Mouse (Mus musculus) heart, adult 2 months (tissue): Measurements from ENCODE around the gene Nr1h4. TPM values are rescaled to one million over a fixed set of nuclear protein-coding genes. Genes with fewer than 3 reads are reported as not detected.

Experiments used
- DNase-seq, 2 experiments: peaks; one replicate each; pipeline ENCODE4 v3.0.0; 2021
- H3K27ac ChIP-seq: fragments of 200-600 bp; 2 replicates; pipeline ENCODE4 v1.8.1; 2022
- H3K27me3 ChIP-seq: fragments of 200-500 bp; 2 replicates; pipeline ENCODE4 v1.6.1; 2012; ENCODE audit warnings: mild to moderate bottlenecking, low read length, inconsistent platforms, mixed read lengths; ENCODE audit not compliant: control insufficient read depth, insufficient read depth
- H3K36me3 ChIP-seq: fragments of 200-500 bp; 2 replicates; pipeline ENCODE4 v1.6.1; 2012; ENCODE audit warnings: low read length, inconsistent platforms; ENCODE audit not compliant: control insufficient read depth, insufficient read depth
- H3K4me1 ChIP-seq: fragments of 200-500 bp; 2 replicates; pipeline ENCODE4 v1.6.1; 2011; ENCODE audit warnings: low read length; ENCODE audit not compliant: control insufficient read depth, insufficient read depth
- H3K4me3 ChIP-seq: fragments of 200-600 bp; 2 replicates; pipeline ENCODE4 v1.8.1; 2022
- H3K79me2 ChIP-seq: fragments of 200-500 bp; replicated peaks from 2 replicates; pipeline ENCODE4 v1.6.1; 2012; ENCODE audit warnings: mild to moderate bottlenecking, inconsistent platforms, low read length, moderate library complexity, mixed read lengths; ENCODE audit not compliant: control insufficient read depth, insufficient read depth
- H3K9ac ChIP-seq: fragments of 200-500 bp; 2 replicates; pipeline ENCODE4 v1.6.1; 2012; ENCODE audit warnings: low read depth, mild to moderate bottlenecking, control low read depth, inconsistent platforms, low read length, mixed read lengths
- CTCF ChIP-seq: fragments of 200-600 bp; IDR thresholded peaks from 2 replicates; pipeline ENCODE4 v1.8.1; 2022; ENCODE audit warnings: antibody characterized with exemption, mild to moderate bottlenecking, moderate library complexity
- EP300 ChIP-seq: fragments of 200-500 bp; IDR thresholded peaks from 2 replicates; pipeline ENCODE4 v1.6.1; 2011; ENCODE audit warnings: low read depth, low read length, control low read depth; ENCODE audit not compliant: insufficient read depth
- POLR2A ChIP-seq: fragments of 200-500 bp; IDR thresholded peaks from 2 replicates; pipeline ENCODE4 v1.6.1; 2011; ENCODE audit warnings: mild to moderate bottlenecking, low read depth, low read length, control low read depth; ENCODE audit not compliant: insufficient read depth
- WGBS: fragments of 180-500 bp; shearing (Covaris S2); methylation state at CpG from one replicate; pipeline ENCODE4 v1.1.7; 2018; 5-methylcytosine and 5-hydroxymethylcytosine counted together
- intact Hi-C: fragments of 180-260 bp; cut with DNase I; formaldehyde crosslinking; loops from one replicate; pipeline ENCODE4 v1.15.1; 2025
- polyA plus RNA-seq: library from polyadenylated mRNA; depleted of rRNA; stranded (reverse); fragments of >200 nt; gene quantifications from 2 replicates; pipeline ENCODE4 v1.2.3, GENCODE M21; 2012
- total RNA-seq, 2 experiments: library from RNA; stranded (reverse); gene quantifications; 2 replicates each; pipeline ENCODE4 v1.2.3; 2021

Nr1h4 gene
- total and polyA plus RNA-seq, 3 experiments: 0.20 to 0.48 (median 0.23) TPM

DNA sequence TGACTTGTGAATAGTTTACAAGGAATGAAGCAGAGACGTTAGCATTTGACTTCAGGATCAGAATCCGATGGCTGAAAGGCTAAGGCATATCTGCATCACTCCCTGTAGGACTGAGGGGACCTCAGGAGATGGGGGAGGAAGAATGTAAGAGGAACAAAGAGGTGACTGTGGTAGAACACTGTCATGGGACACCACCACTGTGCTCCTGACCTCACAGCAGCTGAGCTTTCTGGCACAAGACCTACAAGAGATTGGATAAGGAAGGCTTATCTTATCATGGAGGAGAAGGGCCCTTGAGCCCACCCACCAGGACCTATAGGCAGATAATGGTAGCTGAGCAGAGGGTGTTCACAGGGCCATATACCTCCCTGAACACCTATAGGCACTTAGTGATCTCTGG, 24.8 kb downstream of the Nr1h4 start:
- Histone ChIP-seq H3K4me3 (no peak overlapping the region), H3K27ac (no peak overlapping the region), H3K79me2 (no peaks in the 10 kb centered on the region), H3K9ac (no peak overlapping the region), H3K27me3 (no peaks in the 10 kb centered on the region; the same call in 1 of the 2 replicates), H3K4me1 (no peaks in the 10 kb centered on the region), H3K36me3 (no peaks in the 10 kb centered on the region)
- no peak for DNase-seq
- WGBS: 67% methylated on average over 2 of the region's 2 CpGs
- no peak for TF ChIP-seq POLR2A
- TF ChIP-seq CTCF: no peak
- no peak for TF ChIP-seq EP300
- intact Hi-C loops: no loop called here

DNA sequence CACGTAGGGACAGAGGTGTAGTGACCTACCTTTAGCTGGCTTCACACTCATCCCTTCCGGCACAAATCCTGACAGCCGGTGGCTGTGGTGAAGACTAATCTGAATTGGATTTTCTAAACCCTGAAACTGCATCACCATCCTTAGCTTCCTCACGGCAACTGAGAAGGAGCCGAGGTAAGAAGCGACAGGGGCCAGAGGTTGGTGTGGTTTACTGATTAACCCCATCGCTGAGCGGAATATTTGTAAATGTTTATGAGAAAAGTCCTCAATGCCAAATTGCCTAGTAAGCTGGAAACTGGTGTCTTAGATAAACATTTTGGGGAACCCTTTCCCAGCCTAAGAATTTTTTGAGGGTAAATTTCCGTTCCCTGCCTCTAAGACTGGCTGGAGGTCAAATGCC, 26.9 kb downstream of the Nr1h4 start:
- H3K27me3 ChIP-seq: no peaks in the 10 kb centered on the region; the same call in 1 of the 2 replicates
- H3K36me3 ChIP-seq: no peaks in the 10 kb centered on the region
- no peak for DNase-seq
- H3K9ac ChIP-seq: no peak overlapping the region
- no peaks in the 10 kb centered on the region for H3K79me2 ChIP-seq
- no peaks in the 10 kb centered on the region for H3K4me1 ChIP-seq
- TF ChIP-seq CTCF (no peak), POLR2A (no peak), EP300 (no peak)
- intact Hi-C loops: no loop called here
- no peak overlapping the region for H3K4me3 ChIP-seq
- H3K27ac ChIP-seq: no peak overlapping the region
- WGBS: 92% methylated on average over 9 of the region's 9 CpGs

DNA sequence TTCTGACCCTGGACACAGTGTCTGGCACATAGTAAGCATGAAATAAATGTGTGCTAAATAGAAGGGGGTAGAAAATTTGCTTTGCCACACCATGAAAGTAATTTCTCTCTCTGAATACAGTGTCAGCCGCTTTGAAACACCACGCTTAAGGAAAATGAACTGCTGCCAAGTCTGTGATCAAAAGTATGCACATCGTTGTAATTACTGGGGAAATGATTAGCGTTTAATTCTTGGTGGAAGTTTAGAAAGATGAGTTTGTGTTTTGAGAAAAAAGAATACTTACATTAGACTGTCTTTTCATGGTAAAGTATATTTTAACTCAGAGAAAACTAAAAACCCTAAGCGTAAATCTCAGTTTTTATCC, 27.8 kb downstream of the Nr1h4 start:
- TF ChIP-seq EP300 (no peak), CTCF (no peak), POLR2A (no peak)
- 70% methylated on average over 5 of the region's 5 CpGs for WGBS
- Histone ChIP-seq H3K27ac (no peak overlapping the region), H3K36me3 (no peaks in the 10 kb centered on the region), H3K4me3 (no peak overlapping the region), H3K9ac (no peak overlapping the region), H3K4me1 (no peaks in the 10 kb centered on the region), H3K79me2 (no peaks in the 10 kb centered on the region), H3K27me3 (no peaks in the 10 kb centered on the region; the same call in 1 of the 2 replicates)
- intact Hi-C loops: no loop called here
- DNase-seq: no peak

DNA sequence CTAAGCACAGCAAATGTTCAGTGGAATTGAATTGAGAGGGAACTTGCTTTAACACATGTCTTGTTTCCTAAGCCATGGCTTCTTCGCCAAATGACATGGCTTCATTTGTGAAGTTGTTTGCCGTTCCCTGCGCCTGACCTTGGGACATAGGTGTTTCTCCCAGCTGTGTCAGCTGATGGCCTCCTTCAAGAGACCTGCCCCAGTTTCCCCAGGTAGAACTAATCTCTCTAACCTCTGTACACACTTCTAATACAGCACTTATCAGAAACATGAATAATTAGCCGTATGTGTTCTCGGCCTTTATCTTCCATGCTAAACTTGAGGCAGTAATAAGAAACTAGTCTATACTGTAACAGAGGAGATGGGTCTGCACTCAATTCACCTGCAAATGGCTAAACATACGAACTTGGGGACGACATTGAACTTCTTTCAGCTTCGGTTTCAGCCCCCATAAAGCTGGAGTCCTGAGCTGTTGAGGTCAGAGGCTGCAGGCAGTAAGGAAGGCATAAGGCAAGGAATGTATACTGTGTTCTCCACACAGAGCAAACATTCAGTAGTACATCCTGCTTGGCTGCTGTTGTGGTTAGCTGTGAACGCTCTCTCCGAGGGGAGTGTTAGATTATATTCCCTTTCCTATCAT, 28.3 kb downstream of the Nr1h4 start:
- WGBS: 81% methylated on average over 10 of the region's 10 CpGs
- no peak overlapping the region for H3K4me3 ChIP-seq
- no peaks in the 10 kb centered on the region for H3K4me1 ChIP-seq
- no peaks in the 10 kb centered on the region; the same call in 1 of the 2 replicates for H3K27me3 ChIP-seq
- H3K27ac ChIP-seq: no peak overlapping the region
- H3K36me3 ChIP-seq: no peaks in the 10 kb centered on the region
- intact Hi-C loops: no loop called here
- no peak overlapping the region for H3K9ac ChIP-seq
- no peak for DNase-seq
- no peaks in the 10 kb centered on the region for H3K79me2 ChIP-seq
- TF ChIP-seq EP300 (no peak), POLR2A (no peak), CTCF (no peak)

DNA sequence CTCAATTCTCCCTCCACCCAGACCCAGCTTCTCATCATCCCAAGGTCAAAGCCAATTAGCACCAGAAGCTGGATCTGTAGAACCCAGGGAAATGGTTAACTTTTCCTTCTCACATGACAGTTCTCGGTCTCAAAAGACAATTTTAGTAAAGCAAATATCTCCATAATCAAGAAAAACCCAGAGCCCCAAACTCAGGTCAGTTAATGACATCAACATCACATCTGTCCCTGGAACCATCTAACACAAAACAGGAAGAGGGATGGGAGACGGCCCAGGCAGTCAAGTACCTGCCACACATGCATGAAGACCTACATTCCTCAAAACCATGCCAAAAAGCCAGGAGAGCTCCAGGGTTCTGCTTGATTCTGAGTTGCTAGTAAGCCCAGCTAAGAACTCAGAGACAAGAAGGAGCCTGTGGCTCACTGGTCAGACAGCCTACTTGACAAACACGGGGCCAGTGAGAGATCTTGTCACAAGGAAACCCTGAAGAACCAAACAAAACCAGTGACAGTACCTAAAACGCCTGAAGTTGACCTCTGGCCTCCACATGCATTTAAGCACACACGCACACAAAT, 30.3 kb downstream of the Nr1h4 start:
- TF ChIP-seq EP300: no peak
- no peak for TF ChIP-seq CTCF
- no peak for TF ChIP-seq POLR2A
- Histone ChIP-seq H3K27ac (no peak overlapping the region), H3K36me3 (no peaks in the 10 kb centered on the region), H3K4me1 (no peaks in the 10 kb centered on the region), H3K79me2 (no peaks in the 10 kb centered on the region), H3K27me3 (no peaks in the 10 kb centered on the region), H3K9ac (no peak overlapping the region), H3K4me3 (no peak overlapping the region)
- DNase-seq: no peak
- 75% methylated on average over 5 of the region's 5 CpGs for WGBS
- intact Hi-C loops: no loop called here

DNA sequence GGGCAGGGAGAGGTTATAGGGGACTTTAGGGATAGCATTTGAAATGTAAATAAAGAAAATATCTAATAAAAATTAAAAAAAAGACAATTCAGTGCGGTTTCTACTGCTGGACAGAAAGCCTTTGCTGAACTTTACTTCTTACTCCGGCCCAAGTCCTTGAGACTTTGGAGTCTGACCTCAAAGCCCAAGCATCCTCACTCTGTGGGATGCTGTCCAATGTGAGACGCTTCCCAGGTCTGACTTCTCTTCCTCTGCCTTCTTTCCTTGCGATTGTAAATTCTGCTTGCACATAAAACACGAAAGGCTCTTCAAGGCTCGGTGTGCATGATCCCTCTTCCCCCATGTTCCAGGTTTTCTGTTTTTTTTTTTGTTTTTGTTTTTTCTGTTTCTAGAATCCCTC, 31.5 kb downstream of the Nr1h4 start:
- DNase-seq: no peak
- intact Hi-C loops: no loop called here
- 77% methylated on average over 6 of the region's 6 CpGs for WGBS

More for the DNA sequence above, 31.5 kb downstream of the Nr1h4 start:
- Histone ChIP-seq H3K79me2 (no peaks in the 10 kb centered on the region), H3K4me3 (no peak overlapping the region), H3K36me3 (no peaks in the 10 kb centered on the region), H3K4me1 (no peaks in the 10 kb centered on the region), H3K27ac (no peak overlapping the region), H3K27me3 (no peaks in the 10 kb centered on the region), H3K9ac (no peak overlapping the region)
- TF ChIP-seq EP300 (no peak), POLR2A (no peak), CTCF (no peak)
